Mouse (Mus musculus): ENCODE data around the gene Hes6. TPM values are rescaled to one million over a fixed set of nuclear protein-coding genes. Genes with fewer than 3 reads are reported as not detected.

Hes6 gene
- polyA plus RNA-seq, 1 experiment from 2014 or later: 91.3 TPM

Other genes with a start within 250 kb of the Hes6 start
- gene Ramp1, start 234.2 kb downstream of the Hes6 start, polyA plus RNA-seq (2015; fragmentation: Nextera tagmentation; extraction: Ambion mirVana): 7.8 and 8.3 TPM in 2 replicates
- 70.0 and 70.3 TPM in 2 replicates for gene Ube2f, start 163.7 kb downstream of the Hes6 start, polyA plus RNA-seq (2015; fragmentation: Nextera tagmentation; extraction: Ambion mirVana)
- 13.9 and 14.2 TPM in 2 replicates for gene Scly, start 115.7 kb downstream of the Hes6 start, polyA plus RNA-seq (2015; fragmentation: Nextera tagmentation; extraction: Ambion mirVana)
- gene Espnl, start 92.0 kb downstream of the Hes6 start, polyA plus RNA-seq (2015; fragmentation: Nextera tagmentation; extraction: Ambion mirVana): 0.04 and 0.05 TPM in 2 replicates
- gene Klhl30, start 63.0 kb downstream of the Hes6 start, polyA plus RNA-seq (2015; fragmentation: Nextera tagmentation; extraction: Ambion mirVana): 1.6 and 2.3 TPM in 2 replicates
- gene Erfe, start 47.6 kb downstream of the Hes6 start, polyA plus RNA-seq (2015; fragmentation: Nextera tagmentation; extraction: Ambion mirVana): 3.3 and 3.5 TPM in 2 replicates
- 146 and 149 TPM in 2 replicates for gene Ilkap, start 15.2 kb downstream of the Hes6 start, polyA plus RNA-seq (2015; fragmentation: Nextera tagmentation; extraction: Ambion mirVana)
- gene Per2, start 45.3 kb upstream of the Hes6 start, polyA plus RNA-seq (2015; fragmentation: Nextera tagmentation; extraction: Ambion mirVana): 8.2 and 11.4 TPM in 2 replicates
- 11.0 and 11.5 TPM in 2 replicates for gene Traf3ip1, start 80.6 kb upstream of the Hes6 start, polyA plus RNA-seq (2015; fragmentation: Nextera tagmentation; extraction: Ambion mirVana)
- gene Asb1, start 126.5 kb upstream of the Hes6 start, polyA plus RNA-seq (2015; fragmentation: Nextera tagmentation; extraction: Ambion mirVana): 5.9 and 6.2 TPM in 2 replicates